Mouse (Mus musculus) testis, adult 2 months (tissue): ENCODE results near the gene Srd5a1.

Source experiments
- CTCF ChIP-seq: fragments of 200-500 bp; IDR thresholded peaks from 2 replicates; pipeline ENCODE4 v1.5.1; 2012; ENCODE audit warnings: low read depth, mild to moderate bottlenecking, inconsistent platforms, low read length, moderate library complexity; ENCODE audit not compliant: control insufficient read depth, insufficient read depth, insufficient replicate concordance
- POLR2A ChIP-seq: fragments of 200-500 bp; IDR thresholded peaks from 2 replicates; pipeline ENCODE4 v1.6.1; 2012; ENCODE audit warnings: low read depth, mild to moderate bottlenecking, inconsistent platforms, low read length, moderate library complexity; ENCODE audit not compliant: control insufficient read depth

DNA sequence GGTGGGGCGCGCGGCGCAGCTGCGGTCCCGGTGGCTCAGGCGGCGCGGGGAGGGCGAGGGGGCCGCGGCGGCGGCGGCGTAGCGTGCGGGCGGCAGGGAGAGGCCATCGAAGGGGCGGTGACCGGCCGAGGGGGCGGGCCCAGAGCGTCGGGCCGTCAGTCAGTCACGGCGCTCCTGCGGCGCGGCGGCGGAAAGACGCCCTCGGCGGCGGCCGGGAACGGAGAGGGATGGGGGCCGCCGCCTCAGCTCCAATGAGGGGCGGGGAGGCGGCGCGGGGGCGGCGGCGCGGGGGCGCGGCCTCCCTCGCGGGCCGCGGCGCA, 76.9 kb downstream of the Srd5a1 start, which contains the start of gene Tent4a:
- TF ChIP-seq POLR2A = no peak
- TF ChIP-seq CTCF = no peak
